Mouse (Mus musculus): Measurements from ENCODE around the gene Kif13a.
A peak's percentile ranks its signal among the peaks of the same experiment; 100 is the strongest.

Gene Kif13a

GRCm38 (mm10) chr13:46835351-46835750, 94.3 kb downstream of the Kif13a start:
- DNase-seq (ENCODE audit: low spot score): no peak

- DNase-seq (ENCODE audit: low spot score): no peak
Measured at GRCm38 (mm10) chr13:46834805-46835204, 94.9 kb downstream of the Kif13a start.

- DNase-seq (ENCODE audit: low spot score): no peak
Measured at GRCm38 (mm10) chr13:46833586-46833985, 96.1 kb downstream of the Kif13a start.

- DNase-seq (ENCODE audit: low spot score): no peak
Measured at GRCm38 (mm10) chr13:46832956-46833355, 96.7 kb downstream of the Kif13a start.

- DNase-seq (ENCODE audit: low spot score): no peak
Measured at GRCm38 (mm10) chr13:46823271-46823670, 106.4 kb downstream of the Kif13a start.

- DNase-seq (ENCODE audit: low spot score): no peak
Measured at GRCm38 (mm10) chr13:46822200-46822599, 107.5 kb downstream of the Kif13a start.

- peak; percentile 17 for DNase-seq (ENCODE audit: low spot score)
Measured at GRCm38 (mm10) chr13:46819729-46820223, 109.9 kb downstream of the Kif13a start.

- no peak for DNase-seq (ENCODE audit: low spot score)
Measured at GRCm38 (mm10) chr13:46819202-46819728, 110.4 kb downstream of the Kif13a start.

GRCm38 (mm10) chr13:46818374-46818773, 111.3 kb downstream of the Kif13a start:
- DNase-seq (ENCODE audit: low spot score): no peak

GRCm38 (mm10) chr13:46812648-46813184, 117.0 kb downstream of the Kif13a start:
- DNase-seq (ENCODE audit: low spot score): no peak

- no peak for DNase-seq (ENCODE audit: low spot score)
Measured at GRCm38 (mm10) chr13:46811696-46812095, 118.0 kb downstream of the Kif13a start.

GRCm38 (mm10) chr13:46810613-46811012, 119.1 kb downstream of the Kif13a start:
- DNase-seq (ENCODE audit: low spot score): no peak

- peak; percentile 40 for DNase-seq (ENCODE audit: low spot score)
Measured at GRCm38 (mm10) chr13:46810098-46810497, 119.6 kb downstream of the Kif13a start.

- no peak for DNase-seq (ENCODE audit: low spot score)
Measured at GRCm38 (mm10) chr13:46807901-46808300, 121.8 kb downstream of the Kif13a start.

GRCm38 (mm10) chr13:46801196-46801595, 128.5 kb downstream of the Kif13a start:
- no peak for DNase-seq (ENCODE audit: low spot score)

GRCm38 (mm10) chr13:46798156-46798555, 131.5 kb downstream of the Kif13a start:
- peak; percentile 83 for DNase-seq (ENCODE audit: low spot score)

GRCm38 (mm10) chr13:46796381-46796780, 133.3 kb downstream of the Kif13a start:
- no peak for DNase-seq (ENCODE audit: low spot score)

GRCm38 (mm10) chr13:46793824-46794223, 135.8 kb downstream of the Kif13a start:
- peak; percentile 28 for DNase-seq (ENCODE audit: low spot score)

GRCm38 (mm10) chr13:46788452-46788851, 141.2 kb downstream of the Kif13a start:
- DNase-seq (ENCODE audit: low spot score): no peak

GRCm38 (mm10) chr13:46786836-46787235, 142.8 kb downstream of the Kif13a start:
- no peak for DNase-seq (ENCODE audit: low spot score)

- DNase-seq (ENCODE audit: low spot score): no peak
Measured at GRCm38 (mm10) chr13:46786064-46786561, 143.6 kb downstream of the Kif13a start.

- no peak for DNase-seq (ENCODE audit: low spot score)
Measured at GRCm38 (mm10) chr13:46780379-46780778, 149.3 kb downstream of the Kif13a start.

- DNase-seq (ENCODE audit: low spot score): no peak
Measured at GRCm38 (mm10) chr13:46779831-46780230, 149.8 kb downstream of the Kif13a start.

GRCm38 (mm10) chr13:46777461-46777860, 152.2 kb downstream of the Kif13a start:
- DNase-seq (ENCODE audit: low spot score): no peak
